Mouse (Mus musculus) layer of hippocampus, adult 2 months (tissue): Measurements from ENCODE around the gene Blm. TPM values are rescaled to one million over a fixed set of nuclear protein-coding genes. Genes with fewer than 3 reads are reported as not detected.

Source experiments
- DNase-seq, 2 experiments: peaks; one replicate each; pipeline ENCODE4 v3.0.0; 2022; ENCODE audit warnings: low spot score in 2 of 2
- H3K27ac ChIP-seq: fragments of 200-600 bp; 2 replicates; pipeline ENCODE4 v1.8.1; 2022
- H3K4me3 ChIP-seq: fragments of 200-600 bp; 2 replicates; pipeline ENCODE4 v1.8.1; 2022; ENCODE audit warnings: mild to moderate bottlenecking
- CTCF ChIP-seq: fragments of 200-600 bp; conservative IDR thresholded peaks from 2 replicates; pipeline ENCODE4 v1.8.1; 2022; ENCODE audit warnings: antibody characterized with exemption, mild to moderate bottlenecking, moderate library complexity
- total RNA-seq, 2 experiments: library from RNA; stranded (reverse); gene quantifications; 2 replicates each; pipeline ENCODE4 v1.2.3; 2021

Gene Blm
- total RNA-seq, 2 experiments from 2014 or later, result 3.1 to 4.3 TPM

DNA sequence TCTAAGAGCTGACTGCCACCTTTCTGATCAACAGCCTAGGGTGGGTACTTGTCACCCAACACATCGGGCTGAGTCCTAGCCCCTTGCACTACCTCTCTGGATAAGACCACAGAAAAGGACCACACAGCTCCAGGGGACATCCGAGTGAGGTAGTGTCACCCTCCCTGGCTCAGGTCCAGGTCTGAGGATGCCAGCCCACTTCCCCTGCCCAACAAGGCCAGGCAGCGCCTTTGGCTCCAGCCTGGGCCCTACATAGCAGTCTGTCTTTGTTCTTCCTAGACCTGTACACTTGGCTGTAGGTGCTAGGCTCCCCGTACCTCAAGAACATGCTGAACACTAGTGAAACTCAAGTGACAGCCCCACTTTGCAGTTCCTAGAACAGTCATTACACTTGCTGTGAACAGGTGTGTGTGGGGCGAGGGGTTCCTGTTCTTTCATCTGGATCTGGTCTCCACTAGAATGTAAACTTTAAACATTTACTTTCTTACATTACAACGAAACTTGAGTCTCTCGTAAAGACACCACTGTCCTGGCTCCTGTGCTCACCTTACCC, 120.5 kb downstream of the Blm start:
- TF ChIP-seq CTCF, result no peak
- no peak overlapping the region for H3K4me3 ChIP-seq

DNA sequence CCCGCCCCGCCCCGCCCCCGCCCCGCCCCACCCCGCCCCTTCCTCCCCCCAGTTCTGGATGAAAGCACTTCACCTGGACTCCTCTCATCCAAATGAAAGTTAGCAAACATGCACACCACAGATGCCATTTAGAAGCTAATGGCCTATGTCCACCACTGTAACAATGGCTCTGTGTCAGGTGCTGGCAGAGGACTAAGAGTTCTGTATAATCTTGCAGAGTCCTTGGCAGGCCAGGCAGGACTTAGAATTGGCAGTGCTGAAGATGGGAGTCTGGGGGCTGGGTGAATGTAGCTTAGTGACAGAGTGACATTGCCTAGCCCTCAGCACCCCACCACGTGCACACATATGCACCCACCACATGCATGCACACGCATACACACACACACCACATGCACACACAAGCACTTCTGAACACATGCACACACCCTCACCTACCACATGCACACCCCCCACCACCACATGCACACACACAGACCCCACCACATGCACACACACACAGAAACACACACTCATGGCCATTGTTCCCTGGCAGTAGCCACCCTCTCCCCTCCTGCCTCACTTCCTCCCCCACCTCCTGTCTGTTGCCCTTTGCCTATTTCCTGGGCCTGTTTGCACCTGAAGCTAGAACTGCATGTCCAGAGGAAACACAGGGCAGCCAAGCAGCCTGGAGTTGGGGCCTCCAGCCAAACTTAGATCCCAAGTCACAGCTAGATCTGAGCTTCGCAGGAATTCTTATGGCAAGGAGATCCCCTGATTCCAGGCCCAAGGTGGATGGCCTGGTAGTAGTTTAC, 121.2 kb downstream of the Blm start:
- no peak for TF ChIP-seq CTCF
- DNase-seq, result no peak
- Histone ChIP-seq H3K4me3 (no peak overlapping the region), H3K27ac (no peak overlapping the region)

More for the DNA sequence above, 120.5 kb downstream of the Blm start:
- H3K27ac ChIP-seq, result no peak overlapping the region
- DNase-seq, result no peak

DNA sequence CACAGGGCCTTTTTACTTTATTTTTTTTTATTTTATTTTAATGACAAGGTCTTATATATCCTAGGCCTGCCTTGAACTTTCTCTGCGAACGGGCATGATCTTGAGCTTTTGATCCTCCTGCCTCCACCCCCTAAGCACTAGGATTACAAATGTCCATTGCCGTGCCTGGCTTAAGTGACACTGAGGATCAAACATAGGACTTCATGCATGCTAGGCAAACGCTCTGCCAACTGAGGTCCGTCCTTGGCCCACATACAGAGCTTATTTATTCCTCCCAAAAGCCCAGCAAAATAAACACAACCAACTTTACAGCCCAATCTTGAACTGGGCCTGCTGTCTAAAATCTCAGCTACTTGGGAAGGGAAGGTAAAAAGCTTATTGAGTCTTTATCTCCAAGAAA, 122.1 kb downstream of the Blm start:
- no peak overlapping the region for H3K4me3 ChIP-seq
- no peak for DNase-seq
- TF ChIP-seq CTCF, result no peak
- H3K27ac ChIP-seq, result no peak overlapping the region

DNA sequence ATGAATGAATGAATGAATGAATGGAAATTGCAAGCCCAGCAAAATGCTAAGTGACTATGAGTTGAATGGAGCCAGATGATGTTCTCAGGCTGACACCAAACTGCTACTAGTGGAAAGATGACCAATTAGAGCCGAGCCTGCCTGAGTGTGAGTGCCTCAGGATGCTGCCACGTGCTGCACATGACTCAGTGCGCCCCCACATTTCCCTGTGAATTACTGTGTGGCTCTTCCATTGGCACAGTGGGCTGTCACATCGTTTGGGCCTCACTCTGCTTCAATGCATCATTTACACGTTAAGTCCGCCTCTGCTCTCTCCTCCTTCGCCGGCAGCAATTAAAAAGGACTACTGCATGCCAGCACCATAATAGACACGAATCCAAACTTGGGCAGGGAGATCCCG, 122.6 kb downstream of the Blm start:
- peak; percentile 65 to 77 for DNase-seq
- H3K27ac ChIP-seq, result no peak overlapping the region
- no peak overlapping the region for H3K4me3 ChIP-seq
- no peak for TF ChIP-seq CTCF

GRCm38 (mm10) chr7:80410380-80410779, 124.5 kb downstream of the Blm start:
- no peak for TF ChIP-seq CTCF
- no peak for DNase-seq

DNA sequence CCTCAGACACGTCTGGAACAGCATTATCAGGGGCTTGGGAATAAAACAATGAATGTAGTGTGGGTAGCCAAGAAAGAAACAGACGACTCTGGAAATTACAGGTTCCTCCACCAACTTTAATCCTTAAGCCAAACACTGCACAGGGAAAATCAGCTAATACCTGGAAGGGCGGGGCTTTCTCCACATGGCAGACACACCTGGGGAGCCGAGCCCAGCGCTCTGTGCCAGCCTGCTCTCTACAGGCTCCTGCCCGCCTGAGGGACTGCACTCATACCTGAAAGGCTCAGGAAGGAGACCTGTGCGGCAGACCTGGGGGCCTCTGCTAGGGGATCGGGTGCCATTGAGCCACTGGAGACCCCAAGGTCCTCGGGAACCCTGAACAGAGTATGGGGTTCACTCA, 127.2 kb downstream of the Blm start:
- no peak for TF ChIP-seq CTCF
- H3K4me3 ChIP-seq, result no peak overlapping the region
- no peak for DNase-seq
- no peak overlapping the region for H3K27ac ChIP-seq

More at GRCm38 (mm10) chr7:80410380-80410779, 124.5 kb downstream of the Blm start:
- no peak overlapping the region for H3K4me3 ChIP-seq
- H3K27ac ChIP-seq, result no peak overlapping the region

DNA sequence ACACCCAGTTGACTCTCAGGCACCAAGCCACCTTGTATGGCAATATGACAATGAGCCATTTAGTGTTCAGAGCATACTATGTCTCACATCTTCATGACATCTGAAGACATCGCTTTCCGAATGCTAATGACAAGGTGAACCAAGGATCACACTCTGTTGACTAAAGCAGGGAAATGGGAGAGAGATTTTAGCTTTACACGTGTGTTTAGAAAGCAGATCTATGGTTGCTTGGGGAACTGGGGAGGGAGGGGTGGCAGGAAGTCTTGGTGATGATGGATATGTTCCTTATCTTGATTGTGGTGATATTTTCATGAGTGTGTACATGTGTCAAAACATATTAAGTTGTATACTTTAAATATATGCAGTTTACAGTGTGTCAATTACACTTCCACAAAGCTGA, 128.7 kb downstream of the Blm start:
- no peak overlapping the region for H3K4me3 ChIP-seq
- no peak overlapping the region for H3K27ac ChIP-seq
- no peak for DNase-seq
- TF ChIP-seq CTCF, result no peak

- Histone ChIP-seq H3K4me3 (no peak within 1 kb of the TSS), H3K27ac (peak within 1 kb of the TSS; percentile 95; the same call in 1 of the 2 replicates)
- TF ChIP-seq CTCF, result no peak
- no peak for DNase-seq
These were observed 129.7 kb downstream of the Blm start, which contains the start of gene Furin for GRCm38 (mm10) chr7:80405188-80405695. Gene Furin (minus strand): TSS chr7:80405436.

Other genes starting within 250 kb of the Blm start
- 1 to 10 TPM; 1.2 to 2.7 TPM for gene Prc1, start 240.7 kb downstream of the Blm start, total RNA-seq
- 10 to 100 TPM; 15.3 to 19.8 TPM for gene Rccd1, start 210.7 kb downstream of the Blm start, total RNA-seq
- 10 to 100 TPM; 38.0 to 40.9 TPM for gene Unc45a, start 194.1 kb downstream of the Blm start, total RNA-seq
- gene Hddc3, start 192.0 kb downstream of the Blm start, total RNA-seq, result 10 to 100 TPM; 45.5 to 46.6 TPM
- gene Man2a2, start 163.7 kb downstream of the Blm start, total RNA-seq, result 100 to 1,000 TPM; 169 to 178 TPM
- 1 to 10 TPM; 5.0 to 5.7 TPM for gene Fes, start 147.2 kb downstream of the Blm start, total RNA-seq
- 10 to 100 TPM; 39.4 to 40.6 TPM for gene Furin, start 129.7 kb downstream of the Blm start, total RNA-seq
- 10 to 100 TPM; 21.0 to 24.4 TPM for gene Crtc3, start 153.8 kb upstream of the Blm start, total RNA-seq